Mouse (Mus musculus) layer of hippocampus, adult 2 months (tissue): ENCODE measurements around the gene Shkbp1. TPM values are rescaled to one million over a fixed set of nuclear protein-coding genes. Genes with fewer than 3 reads are reported as not detected.

Source experiments
- DNase-seq, 2 experiments: peaks; one replicate each; pipeline ENCODE4 v3.0.0; 2022; ENCODE audit warnings: low spot score in 2 of 2
- H3K27ac ChIP-seq: fragments of 200-600 bp; 2 replicates; pipeline ENCODE4 v1.8.1; 2022
- H3K4me3 ChIP-seq: fragments of 200-600 bp; 2 replicates; pipeline ENCODE4 v1.8.1; 2022; ENCODE audit warnings: mild to moderate bottlenecking
- CTCF ChIP-seq: fragments of 200-600 bp; conservative IDR thresholded peaks from 2 replicates; pipeline ENCODE4 v1.8.1; 2022; ENCODE audit warnings: antibody characterized with exemption, mild to moderate bottlenecking, moderate library complexity
- total RNA-seq, 2 experiments: library from RNA; stranded (reverse); gene quantifications; 2 replicates each; pipeline ENCODE4 v1.2.3; 2021

Gene Shkbp1
- total RNA-seq, 2 experiments from 2014 or later, result 29.4 to 42.9 TPM

DNA sequence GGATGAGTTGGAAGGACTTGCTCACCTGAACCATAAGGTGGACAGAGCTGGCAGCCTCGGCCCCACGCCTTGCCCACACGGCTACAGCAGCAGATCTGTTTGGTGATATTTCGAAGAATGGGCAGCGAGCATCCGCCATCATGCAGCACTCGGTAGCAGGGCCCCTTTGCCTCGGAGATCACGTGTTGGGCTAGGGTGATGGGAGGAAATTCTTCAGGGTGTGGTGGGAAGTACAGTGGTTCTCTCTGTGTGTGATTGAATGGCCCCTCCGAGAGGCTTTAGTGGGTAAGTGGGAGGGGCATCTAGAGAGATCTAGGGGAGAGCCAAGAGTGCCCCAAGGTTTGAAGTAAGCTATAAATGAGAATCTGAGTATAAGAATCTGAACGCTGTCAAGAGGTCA, 27.7 kb downstream of the Shkbp1 start:
- TF ChIP-seq CTCF, result no peak
- Histone ChIP-seq H3K4me3 (no peak overlapping the region), H3K27ac (no peak overlapping the region)
- DNase-seq, result no peak

- no peak for TF ChIP-seq CTCF
- H3K4me3 ChIP-seq, result no peak overlapping the region
- DNase-seq, result no peak
- H3K27ac ChIP-seq, result no peak overlapping the region
These were observed 28.3 kb downstream of the Shkbp1 start for GRCm38 (mm10) chr7:27327500-27327899.

DNA sequence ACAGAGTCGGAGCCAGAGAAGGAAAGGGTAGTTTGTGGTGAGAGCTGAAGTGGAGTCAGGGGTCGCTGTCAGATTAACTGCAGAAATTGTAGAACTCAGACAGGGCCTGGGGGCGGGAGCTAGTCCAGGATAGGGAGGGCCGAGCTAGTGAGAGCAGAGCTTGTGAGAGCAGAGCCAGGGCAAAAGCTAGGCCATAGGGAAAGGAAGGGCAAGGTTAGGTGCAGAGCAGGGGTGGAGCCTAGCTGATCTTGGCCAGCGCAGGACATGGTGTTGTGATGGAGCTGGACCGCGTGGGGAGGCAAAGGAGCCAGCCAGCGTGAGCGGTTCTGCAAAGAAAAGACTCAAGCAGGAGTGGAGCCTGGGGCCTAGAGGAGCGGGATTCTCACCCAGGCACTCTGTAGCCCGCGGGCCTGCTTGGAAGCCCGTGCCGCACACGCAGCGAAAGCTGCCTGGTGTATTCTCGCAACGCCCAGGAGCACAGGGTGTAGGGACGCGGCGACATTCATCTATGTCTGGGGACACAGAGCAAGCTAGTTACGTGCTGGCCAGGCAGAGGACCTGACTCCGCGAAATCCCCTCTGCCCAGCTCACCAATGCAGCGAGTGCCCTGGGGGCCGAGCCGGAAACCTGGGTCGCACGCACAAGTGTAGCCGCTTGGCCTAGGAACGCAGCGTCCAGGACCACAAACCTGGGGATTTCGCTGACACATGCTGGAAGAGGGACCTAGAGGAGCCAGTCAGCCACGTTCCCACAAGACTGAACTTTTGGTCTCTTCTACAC, 29.5 kb downstream of the Shkbp1 start:
- no peak for TF ChIP-seq CTCF
- DNase-seq, result no peak
- H3K27ac ChIP-seq, result no peak overlapping the region
- no peak overlapping the region; the same call in 1 of the 2 replicates for H3K4me3 ChIP-seq

- DNase-seq, result no peak
- Histone ChIP-seq H3K4me3 (peak overlapping the region; percentile 1; the same call in 1 of the 2 replicates), H3K27ac (no peak overlapping the region)
- TF ChIP-seq CTCF, result no peak
These were observed 30.1 kb downstream of the Shkbp1 start for GRCm38 (mm10) chr7:27325697-27326096.

DNA sequence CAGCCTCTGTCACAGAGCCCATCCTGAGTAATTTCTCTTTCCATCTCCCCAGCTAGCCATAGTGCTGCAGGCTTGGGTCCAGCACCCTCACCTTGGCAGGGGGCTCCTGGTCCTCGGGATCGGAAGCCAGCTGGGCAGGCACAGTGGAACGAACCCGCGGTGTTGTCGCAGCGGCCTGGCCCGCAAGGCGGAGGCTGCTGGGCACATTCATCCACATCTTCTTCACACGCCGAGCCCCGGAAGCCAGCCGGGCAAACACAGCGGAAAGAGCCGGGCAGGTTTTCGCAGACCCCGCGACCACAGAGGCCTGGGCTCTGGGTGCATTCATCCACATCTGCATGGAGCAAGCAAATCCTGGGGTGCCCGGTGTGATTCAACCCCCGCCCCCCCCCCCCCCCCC, 30.9 kb downstream of the Shkbp1 start:
- TF ChIP-seq CTCF, result no peak
- Histone ChIP-seq H3K4me3 (no peak overlapping the region), H3K27ac (no peak overlapping the region)
- DNase-seq, result no peak

DNA sequence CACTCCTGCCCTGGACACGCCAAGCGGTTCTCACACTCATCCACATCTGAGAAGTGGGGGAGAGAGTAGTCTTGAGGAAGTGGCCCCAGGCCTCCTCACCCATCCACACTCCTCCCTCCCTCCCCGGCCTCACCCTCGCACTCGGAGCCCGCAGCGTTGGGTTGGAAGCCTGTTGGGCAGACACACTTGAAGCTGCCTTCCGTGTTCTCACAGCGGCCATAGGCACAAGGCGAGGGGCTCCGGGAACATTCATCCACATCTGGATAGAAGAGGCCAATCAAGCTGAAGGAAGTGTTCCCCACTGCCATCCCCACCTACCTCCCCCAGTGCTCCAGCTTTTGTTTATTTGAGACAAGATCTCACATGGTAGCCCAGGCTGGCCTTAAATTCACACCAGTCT, 31.7 kb downstream of the Shkbp1 start:
- no peak for TF ChIP-seq CTCF
- no peak for DNase-seq
- Histone ChIP-seq H3K4me3 (no peak overlapping the region), H3K27ac (no peak overlapping the region)

DNA sequence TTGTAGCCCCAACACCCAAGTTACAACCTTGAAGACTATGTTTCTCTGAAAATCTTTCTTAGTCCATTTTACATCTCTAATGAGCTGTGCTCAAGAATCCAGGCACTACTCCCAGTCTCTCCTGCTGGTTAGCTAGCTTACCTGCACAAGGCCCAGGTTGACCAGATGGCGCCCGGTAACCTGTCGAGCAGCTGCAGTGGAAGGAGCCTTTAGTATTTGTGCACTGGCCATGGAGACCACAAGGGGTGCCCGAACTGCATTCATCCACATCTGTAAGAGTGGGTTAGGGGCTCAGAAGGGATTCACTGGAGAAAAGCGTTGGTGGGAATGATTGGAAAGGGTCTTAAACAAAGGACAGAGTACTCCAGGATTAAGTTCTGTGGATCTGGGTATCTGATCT, 32.8 kb downstream of the Shkbp1 start:
- no peak for DNase-seq
- no peak for TF ChIP-seq CTCF
- no peak overlapping the region for H3K27ac ChIP-seq
- no peak overlapping the region for H3K4me3 ChIP-seq

DNA sequence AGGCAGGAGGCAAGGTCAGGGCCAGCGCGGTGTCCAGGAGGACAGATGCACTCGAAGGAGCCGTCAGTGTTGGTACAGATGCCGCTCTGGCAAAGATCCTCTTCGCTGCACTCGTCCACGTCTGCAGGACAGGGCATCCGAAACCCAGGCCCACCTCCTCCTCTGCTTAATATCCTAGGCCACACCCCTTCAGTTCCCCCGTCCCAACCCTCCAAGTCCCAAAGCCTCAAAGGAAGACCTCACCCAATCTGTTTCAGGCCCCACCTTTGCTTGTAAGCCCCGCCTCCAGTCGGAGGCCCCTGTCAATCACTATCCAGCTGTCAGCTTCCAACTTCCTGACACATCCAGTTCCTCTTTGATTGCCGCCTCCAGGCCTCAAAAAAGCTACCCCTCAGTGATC, 33.5 kb downstream of the Shkbp1 start:
- Histone ChIP-seq H3K4me3 (no peak overlapping the region), H3K27ac (no peak overlapping the region)
- no peak for TF ChIP-seq CTCF
- no peak for DNase-seq

DNA sequence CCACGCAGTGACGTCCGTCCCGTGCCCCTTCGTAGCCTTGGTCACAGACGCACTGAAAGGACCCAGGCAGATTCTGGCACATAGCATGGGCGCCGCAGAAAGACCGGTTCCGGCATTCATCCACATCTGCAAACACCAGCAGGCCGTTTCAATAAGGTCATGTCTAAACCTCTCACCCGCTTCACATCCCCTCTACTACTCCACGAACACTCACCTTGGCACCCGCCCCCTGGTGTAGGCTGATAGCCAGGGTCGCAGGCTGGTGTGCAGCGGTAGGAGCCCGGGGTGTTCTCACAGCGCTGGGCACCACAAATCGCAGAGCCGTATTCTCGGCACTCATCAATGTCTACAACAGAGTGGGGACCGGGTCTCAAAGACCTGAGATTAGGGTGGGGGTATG, 36.4 kb downstream of the Shkbp1 start:
- no peak for DNase-seq
- H3K27ac ChIP-seq, result no peak overlapping the region
- no peak overlapping the region for H3K4me3 ChIP-seq
- TF ChIP-seq CTCF, result no peak

GRCm38 (mm10) chr7:27315958-27316357, 39.9 kb downstream of the Shkbp1 start:
- no peak overlapping the region for H3K4me3 ChIP-seq
- peak in 1 of 2 experiments; percentile 45 for DNase-seq
- H3K27ac ChIP-seq, result peak overlapping the region; percentile 4; the same call in 1 of the 2 replicates
- no peak for TF ChIP-seq CTCF

GRCm38 (mm10) chr7:27314393-27314792, 41.4 kb downstream of the Shkbp1 start:
- Histone ChIP-seq H3K27ac (no peak overlapping the region), H3K4me3 (no peak overlapping the region)
- no peak for DNase-seq
- peak; percentile 63 for TF ChIP-seq CTCF

DNA sequence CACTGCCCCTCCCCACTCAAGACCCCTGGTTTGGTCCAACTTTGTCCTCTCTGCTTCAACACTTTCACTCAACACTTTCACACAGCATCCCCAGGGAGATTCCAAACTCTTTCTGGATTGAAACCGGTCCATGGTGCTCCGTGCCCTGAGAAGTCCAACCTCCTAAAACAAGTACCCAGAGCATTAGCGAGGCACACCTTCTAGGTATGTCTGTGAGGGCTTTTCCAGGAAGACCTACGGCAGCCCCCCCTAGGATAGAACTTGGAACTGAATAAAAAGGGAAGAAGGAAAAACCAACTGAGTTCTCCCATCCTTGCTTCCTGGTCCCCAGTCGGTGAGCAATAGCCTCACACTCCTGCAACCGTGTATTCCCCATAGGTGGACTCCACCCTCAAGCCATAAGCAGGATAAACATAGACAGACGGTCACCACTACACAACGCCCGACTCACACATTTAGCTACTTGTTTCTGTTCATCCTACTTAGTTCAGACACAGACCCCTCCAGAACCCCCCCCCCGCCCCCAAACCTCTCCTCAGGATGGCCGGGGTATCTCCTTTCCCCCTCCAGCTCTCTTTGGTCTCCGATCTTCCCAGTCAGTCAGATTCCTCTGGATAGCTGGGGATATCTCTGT, 44.1 kb downstream of the Shkbp1 start:
- Histone ChIP-seq H3K27ac (no peak overlapping the region), H3K4me3 (no peak overlapping the region)
- no peak for DNase-seq
- TF ChIP-seq CTCF, result no peak

- DNase-seq, result no peak
- no peak overlapping the region for H3K4me3 ChIP-seq
- no peak for TF ChIP-seq CTCF
- H3K27ac ChIP-seq, result no peak overlapping the region
These were observed 44.8 kb downstream of the Shkbp1 start for GRCm38 (mm10) chr7:27310996-27311535.

DNA sequence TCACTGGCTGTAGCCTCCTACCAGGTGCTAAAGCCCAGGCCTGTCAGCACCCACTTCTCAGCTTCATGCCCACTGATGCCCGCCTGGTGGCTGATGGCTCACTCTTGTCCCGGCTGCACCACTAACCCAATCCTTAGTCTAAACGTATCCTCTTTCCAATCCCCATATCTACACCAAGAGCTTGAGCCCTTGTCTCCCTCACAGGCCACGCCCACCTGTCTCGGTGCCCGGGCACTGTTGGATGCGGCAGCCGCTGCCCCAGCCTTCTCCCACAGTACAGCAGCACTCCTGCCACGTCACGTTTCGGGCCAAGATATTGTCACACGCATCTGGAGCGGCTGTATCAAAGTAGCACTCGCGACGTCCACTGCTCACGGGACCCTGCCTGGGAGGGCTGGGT, 45.5 kb downstream of the Shkbp1 start:
- H3K27ac ChIP-seq, result no peak overlapping the region
- no peak for TF ChIP-seq CTCF
- H3K4me3 ChIP-seq, result no peak overlapping the region
- no peak for DNase-seq
